9 mouse cellular contexts compared by ENCODE assay signal in the genomic region with DNA sequence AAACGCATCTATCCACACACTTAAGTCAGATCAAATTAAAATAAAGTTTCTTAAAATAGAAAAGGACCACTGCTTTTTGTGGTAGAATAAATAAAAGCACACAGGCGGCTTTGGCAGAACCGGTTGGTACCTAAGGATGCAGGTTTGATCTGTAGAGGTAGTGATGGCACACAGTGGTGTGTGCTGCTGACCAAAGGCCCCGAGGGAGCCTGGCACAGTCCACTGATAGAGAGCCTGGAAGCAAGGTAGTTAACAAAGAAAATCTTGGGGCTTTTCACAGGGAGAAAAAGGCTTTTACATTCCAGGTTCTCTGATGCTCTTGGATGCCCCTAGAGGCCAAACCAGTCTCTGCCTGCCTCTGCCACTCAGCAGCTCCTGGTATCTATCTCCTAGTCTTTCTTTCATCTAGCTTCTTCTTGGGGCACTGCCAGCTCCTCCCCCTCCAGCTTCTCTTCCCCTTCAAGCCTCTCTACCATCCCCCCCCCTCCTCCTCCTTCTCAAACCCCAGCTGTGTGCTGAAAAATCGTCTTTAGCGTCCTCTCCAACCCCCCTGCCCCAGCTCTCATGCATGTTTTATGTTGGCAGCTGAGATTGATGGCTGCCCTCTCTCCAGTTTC.
DNase-seq lines count a peak whose midpoint lies in the region; ATAC-seq and TF ChIP-seq lines count a peak whose summit lies in the region.
"Had no signal": no experiment of that assay in that cellular context is flagged by ENCODE, and none has a peak within 500 bp of the region (broad histone marks: within the 10 kb centered on the region; RNA-seq: fewer than 3 reads in every experiment).

No protein-coding gene starts in this region.

- H3K4me3 ChIP-seq in intestine, postnatal 0 days (ENCODE audit: low read depth, low read length) = no peak overlapping the region
- H3K4me3 ChIP-seq in intestine, embryonic 15.5 days (replicated peaks) = no peak overlapping the region
- no peak overlapping the region for H3K4me3 ChIP-seq in embryonic fibroblast, embryonic 13.5 days (ENCODE audit: insufficient read depth, low read length)
- no peak overlapping the region for H3K4me3 ChIP-seq in hindbrain, embryonic 14.5 days (replicated peaks; ENCODE audit: low read length)
- no peak overlapping the region for H3K4me3 ChIP-seq in midbrain, embryonic 13.5 days (replicated peaks)
- no peak overlapping the region for H3K4me3 ChIP-seq in thymus, adult 2 months (ENCODE audit: control insufficient read depth, insufficient read depth, low read length)
- H3K4me3 ChIP-seq: myocyte had no signal

- no peaks in the 10 kb centered on the region for H3K9me3 ChIP-seq in intestine, postnatal 0 days (ENCODE audit: control insufficient read depth)
- no peaks in the 10 kb centered on the region for H3K9me3 ChIP-seq in intestine, embryonic 15.5 days
- no peaks in the 10 kb centered on the region for H3K9me3 ChIP-seq in hindbrain, embryonic 14.5 days (ENCODE audit: control insufficient read depth, low read length)
- 0 out of 2 replicates have a peak, but pooled peaks cover 3% of the 10 kb centered on the region for H3K9me3 ChIP-seq in midbrain, embryonic 13.5 days

- TF ChIP-seq POLR2A in embryonic fibroblast, embryonic 13.5 days (IDR thresholded peaks at IDR 0.05; ENCODE audit: low read depth, low read length) = no peak
- no peak for TF ChIP-seq POLR2A in thymus, adult 2 months (IDR thresholded peaks at IDR 0.05; ENCODE audit: control insufficient read depth, extremely low read depth, insufficient read depth, low read length, poor library complexity)

- H3K36me3 ChIP-seq in intestine, postnatal 0 days (ENCODE audit: control insufficient read depth, insufficient read depth) = no peaks in the 10 kb centered on the region
- no peaks in the 10 kb centered on the region for H3K36me3 ChIP-seq in intestine, embryonic 15.5 days
- no peaks in the 10 kb centered on the region for H3K36me3 ChIP-seq in hindbrain, embryonic 14.5 days (replicated peaks; ENCODE audit: control insufficient read depth, insufficient read depth)
- H3K36me3 ChIP-seq in midbrain, embryonic 13.5 days = 0 out of 2 replicates have a peak, but pooled peaks cover 4% of the 10 kb centered on the region
- no peaks in the 10 kb centered on the region for H3K36me3 ChIP-seq in thymus, adult 2 months (ENCODE audit: control insufficient read depth, insufficient read depth, low read length)

- peak; percentile 84 for DNase-seq in brain, adult 2 months (ENCODE audit: low read depth, low spot score)
- DNase-seq in hindbrain, embryonic 14.5 days (ENCODE audit: low spot score) = peak; percentile 83
- DNase-seq in left cerebral cortex, adult 8-10 months (ENCODE audit: low spot score in 2 of 2) = peak; percentile 50 to 61
- DNase-seq in thymus, adult 2 months = peak; percentile 56

- H3K4me2 ChIP-seq in intestine, postnatal 0 days (replicated peaks; ENCODE audit: low read depth) = no peak overlapping the region
- H3K4me2 ChIP-seq in intestine, embryonic 15.5 days (replicated peaks) = no peak overlapping the region
- no peak overlapping the region for H3K4me2 ChIP-seq in hindbrain, embryonic 14.5 days (replicated peaks)
- no peak overlapping the region for H3K4me2 ChIP-seq in midbrain, embryonic 13.5 days (replicated peaks)

- no peak overlapping the region for H3K27ac ChIP-seq in intestine, postnatal 0 days (ENCODE audit: low read depth, low read length)
- H3K27ac ChIP-seq in intestine, embryonic 15.5 days = no peak overlapping the region
- no peak overlapping the region for H3K27ac ChIP-seq in embryonic fibroblast, embryonic 13.5 days (ENCODE audit: insufficient read depth, low read length)
- peak overlapping the region; percentile 83 for H3K27ac ChIP-seq in hindbrain, embryonic 14.5 days
- H3K27ac ChIP-seq in midbrain, embryonic 13.5 days = peak overlapping the region; percentile 86
- no peak overlapping the region for H3K27ac ChIP-seq in thymus, adult 2 months (ENCODE audit: control insufficient read depth, insufficient read depth, low read length)

- 39% methylated on average over 6 of the region's 6 CpGs for WGBS in intestine, postnatal 0 days
- 38% methylated on average over 6 of the region's 6 CpGs for WGBS in intestine, embryonic 15.5 days
- 35% methylated on average over 6 of the region's 6 CpGs for WGBS in hindbrain, embryonic 14.5 days
- 33% methylated on average over 6 of the region's 6 CpGs for WGBS in midbrain, embryonic 13.5 days
- WGBS in thymus, adult 2 months = 43% methylated on average over 6 of the region's 6 CpGs

- no peaks in the 10 kb centered on the region for H3K4me1 ChIP-seq in intestine, postnatal 0 days (replicated peaks; ENCODE audit: control insufficient read depth, insufficient read depth, low read length)
- H3K4me1 ChIP-seq in intestine, embryonic 15.5 days (replicated peaks) = 0 out of 2 replicates have a peak, but pooled peaks cover 5% of the 10 kb centered on the region
- no peaks in the 10 kb centered on the region for H3K4me1 ChIP-seq in embryonic fibroblast, embryonic 13.5 days (ENCODE audit: control insufficient read depth, insufficient read depth, low read length)
- peaks cover 40% of the 10 kb centered on the region for H3K4me1 ChIP-seq in hindbrain, embryonic 14.5 days (replicated peaks; ENCODE audit: control insufficient read depth, insufficient read depth, low read length)
- H3K4me1 ChIP-seq in midbrain, embryonic 13.5 days (replicated peaks) = peaks cover 59% of the 10 kb centered on the region
- peaks cover 13% of the 10 kb centered on the region; the same call in 1 of the 2 replicates for H3K4me1 ChIP-seq in thymus, adult 2 months (replicated peaks; ENCODE audit: control insufficient read depth, insufficient read depth, low read length)

- H3K27me3 ChIP-seq in intestine, postnatal 0 days (replicated peaks; ENCODE audit: control insufficient read depth, insufficient read depth, low read length) = no peaks in the 10 kb centered on the region
- no peaks in the 10 kb centered on the region for H3K27me3 ChIP-seq in intestine, embryonic 15.5 days (replicated peaks)
- no peaks in the 10 kb centered on the region for H3K27me3 ChIP-seq in hindbrain, embryonic 14.5 days (ENCODE audit: control insufficient read depth, insufficient read depth, low read length)
- H3K27me3 ChIP-seq in midbrain, embryonic 13.5 days = 0 out of 2 replicates have a peak, but pooled peaks cover 4% of the 10 kb centered on the region
- no peaks in the 10 kb centered on the region for H3K27me3 ChIP-seq in thymus, adult 2 months (ENCODE audit: control insufficient read depth, insufficient read depth, low read length)

- no peak overlapping the region for H3K9ac ChIP-seq in intestine, postnatal 0 days (ENCODE audit: low read depth, low read length)
- H3K9ac ChIP-seq in intestine, embryonic 15.5 days = no peak overlapping the region
- peak overlapping the region; percentile 25; the same call in 1 of the 2 replicates for H3K9ac ChIP-seq in hindbrain, embryonic 14.5 days
- peak overlapping the region; percentile 61; the same call in 1 of the 2 replicates for H3K9ac ChIP-seq in midbrain, embryonic 13.5 days (replicated peaks)

- ATAC-seq in intestine, postnatal 0 days = no peak
- ATAC-seq in intestine, embryonic 15.5 days = no peak
- ATAC-seq in hindbrain, embryonic 14.5 days (ENCODE audit: low FRiP score) = peak; percentile 56
- peak; percentile 57 for ATAC-seq in midbrain, embryonic 13.5 days

- peak; percentile 81 for TF ChIP-seq CTCF in intestine, postnatal 0 days (IDR thresholded peaks at IDR 0.05; ENCODE audit: low read depth)
- peak; percentile 27; the same call in 1 of the 2 replicates for TF ChIP-seq CTCF in embryonic fibroblast, embryonic 13.5 days (IDR thresholded peaks at IDR 0.05; ENCODE audit: borderline replicate concordance, insufficient read depth, low read length)
- TF ChIP-seq CTCF in thymus, adult 2 months (IDR thresholded peaks at IDR 0.05; ENCODE audit: borderline replicate concordance, control insufficient read depth, extremely low read depth, insufficient read depth, low read length, poor library complexity) = no peak

Comparison
In these comparisons a context has a peak if more than half of its experiments do, and no peak if none do; other contexts are left out.
1. ATAC-seq: peak in hindbrain, embryonic 14.5 days (single experiment) and midbrain, embryonic 13.5 days (single experiment); none in intestine, postnatal 0 days (single experiment) and intestine, embryonic 15.5 days (single experiment).
2. H3K27ac ChIP-seq: peak in hindbrain, embryonic 14.5 days (single experiment) and midbrain, embryonic 13.5 days (single experiment); none in intestine, postnatal 0 days (single experiment), intestine, embryonic 15.5 days (single experiment), embryonic fibroblast, embryonic 13.5 days (single experiment) and thymus, adult 2 months (single experiment).
3. H3K9ac ChIP-seq: peak in hindbrain, embryonic 14.5 days (single experiment) and midbrain, embryonic 13.5 days (single experiment); none in intestine, postnatal 0 days (single experiment) and intestine, embryonic 15.5 days (single experiment).
4. Peak in every context shown above with its lines, with median percentiles within 50 percentile points of each other: DNase-seq.